Mouse (Mus musculus) kidney, embryonic 14.5 days (tissue): Measurements from ENCODE around the gene Bnc1. TPM values are rescaled to one million over a fixed set of nuclear protein-coding genes. Genes with fewer than 3 reads are reported as not detected.

Experiments used
- ATAC-seq: fragments of 200-750 bp; cut with Nextera tagmentation; 2 replicates; pipeline ENCODE4 v1.8.0; 2017; ENCODE audit warnings: moderate number of reproducible peaks, mild to moderate bottlenecking, moderate TSS enrichment, moderate library complexity; ENCODE audit not compliant: low FRiP score, low TSS enrichment
- H3K27ac ChIP-seq: fragments of 300-500 bp; sonication (generic); 2 replicates; pipeline ENCODE4 v1.5.1; 2014; ENCODE audit warnings: low read depth, mild to moderate bottlenecking, low read length, moderate library complexity, mixed read lengths
- H3K27me3 ChIP-seq: fragments of 300-500 bp; sonication (generic); 2 replicates; pipeline ENCODE4 v1.6.1; 2014; ENCODE audit warnings: mild to moderate bottlenecking, low read length; ENCODE audit not compliant: control insufficient read depth, insufficient read depth
- H3K36me3 ChIP-seq: fragments of 300-500 bp; sonication (generic); 2 replicates; pipeline ENCODE4 v1.6.1; 2014; ENCODE audit warnings: low read length, mixed read lengths; ENCODE audit not compliant: control insufficient read depth, insufficient read depth
- H3K4me1 ChIP-seq: fragments of 300-500 bp; sonication (generic); 2 replicates; pipeline ENCODE4 v1.6.1; 2014; ENCODE audit warnings: low read length, mixed read lengths; ENCODE audit not compliant: control insufficient read depth, insufficient read depth
- H3K4me2 ChIP-seq: fragments of 300-500 bp; sonication (generic); replicated peaks from 2 replicates; pipeline ENCODE4 v1.6.1; 2014; ENCODE audit warnings: low read depth, mild to moderate bottlenecking, low read length
- H3K4me3 ChIP-seq: fragments of 300-500 bp; sonication (generic); 2 replicates; pipeline ENCODE4 v1.5.1; 2014; ENCODE audit warnings: mild to moderate bottlenecking, low read length
- H3K9ac ChIP-seq: fragments of 300-500 bp; sonication (generic); 2 replicates; pipeline ENCODE4 v1.6.1; 2014; ENCODE audit warnings: low read depth, mild to moderate bottlenecking, low read length, moderate library complexity
- H3K9me3 ChIP-seq: fragments of 300-500 bp; sonication (generic); 2 replicates; pipeline ENCODE4 v1.6.1; 2016; ENCODE audit warnings: low read length; ENCODE audit not compliant: control insufficient read depth
- WGBS: fragments of 180-500 bp; shearing (Covaris S2); extraction: QIAGEN DNeasy Blood & Tissue Kit; methylation state at CpG from one replicate; pipeline ENCODE4 v1.1.7; 2014; 5-methylcytosine and 5-hydroxymethylcytosine counted together
- polyA plus RNA-seq: library from polyadenylated mRNA; unstranded; fragments of >200 nt; fragmentation: Nextera tagmentation; extraction: Ambion mirVana; gene quantifications from 2 replicates; pipeline ENCODE4 v1.2.1, GENCODE M21; 2014

Bnc1 gene
- polyA plus RNA-seq, 1 experiment from 2014 or later = 0.08 TPM

DNA sequence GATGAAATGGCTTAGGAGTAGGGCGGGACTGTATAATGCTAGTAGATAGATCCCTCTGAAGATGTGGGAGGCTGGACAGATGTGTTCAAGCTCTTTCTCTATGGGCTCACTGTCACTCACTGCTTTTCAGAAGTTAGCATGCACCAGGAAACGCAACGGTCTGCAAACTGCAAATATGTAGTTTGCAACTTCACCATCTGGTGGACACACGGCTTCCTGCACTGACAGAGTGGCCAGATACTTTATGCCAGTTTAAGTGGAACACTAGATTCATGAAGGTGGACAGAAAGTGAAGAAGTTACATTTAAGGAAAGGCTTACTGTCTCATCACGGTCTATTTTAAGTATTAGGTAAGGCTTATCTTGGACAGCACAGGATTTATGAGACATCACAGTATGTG is 25.9 kb downstream of the Bnc1 start:
- Histone ChIP-seq H3K4me2 (no peak overlapping the region), H3K27me3 (no peaks in the 10 kb centered on the region), H3K4me1 (no peaks in the 10 kb centered on the region), H3K9me3 (no peaks in the 10 kb centered on the region), H3K27ac (no peak overlapping the region), H3K9ac (no peak overlapping the region), H3K4me3 (no peak overlapping the region), H3K36me3 (no peaks in the 10 kb centered on the region)
- no peak for ATAC-seq
- WGBS = 87% methylated on average over 5 of the region's 5 CpGs

DNA sequence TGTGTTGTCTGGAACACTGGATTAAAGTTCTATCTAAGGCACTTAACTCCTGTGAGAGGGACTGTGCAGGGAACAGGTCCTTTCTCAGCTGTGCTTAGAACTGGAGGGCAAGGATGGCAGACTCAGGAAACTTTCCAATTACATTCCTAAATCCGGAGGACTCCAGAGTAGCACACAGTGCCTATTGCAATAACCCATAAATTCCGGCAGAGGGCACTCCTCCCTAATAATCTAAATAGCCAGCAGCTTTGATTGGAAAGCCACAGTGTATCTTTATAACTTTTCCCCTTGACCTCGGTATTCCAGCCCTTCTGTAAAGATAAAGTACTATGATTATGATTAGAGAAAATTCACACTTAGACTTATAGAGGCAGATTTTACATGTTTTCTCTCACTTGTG is 32.4 kb downstream of the Bnc1 start:
- H3K4me1 ChIP-seq = no peaks in the 10 kb centered on the region
- no peaks in the 10 kb centered on the region for H3K36me3 ChIP-seq
- 0 out of 2 replicates have a peak, but pooled peaks cover 5% of the 10 kb centered on the region for H3K27me3 ChIP-seq
- 3% methylated on average over 3 of the region's 3 CpGs for WGBS
- no peak for ATAC-seq
- H3K4me2 ChIP-seq = no peak overlapping the region
- no peak overlapping the region for H3K9ac ChIP-seq
- no peak overlapping the region for H3K4me3 ChIP-seq
- H3K27ac ChIP-seq = no peak overlapping the region
- no peaks in the 10 kb centered on the region for H3K9me3 ChIP-seq

DNA sequence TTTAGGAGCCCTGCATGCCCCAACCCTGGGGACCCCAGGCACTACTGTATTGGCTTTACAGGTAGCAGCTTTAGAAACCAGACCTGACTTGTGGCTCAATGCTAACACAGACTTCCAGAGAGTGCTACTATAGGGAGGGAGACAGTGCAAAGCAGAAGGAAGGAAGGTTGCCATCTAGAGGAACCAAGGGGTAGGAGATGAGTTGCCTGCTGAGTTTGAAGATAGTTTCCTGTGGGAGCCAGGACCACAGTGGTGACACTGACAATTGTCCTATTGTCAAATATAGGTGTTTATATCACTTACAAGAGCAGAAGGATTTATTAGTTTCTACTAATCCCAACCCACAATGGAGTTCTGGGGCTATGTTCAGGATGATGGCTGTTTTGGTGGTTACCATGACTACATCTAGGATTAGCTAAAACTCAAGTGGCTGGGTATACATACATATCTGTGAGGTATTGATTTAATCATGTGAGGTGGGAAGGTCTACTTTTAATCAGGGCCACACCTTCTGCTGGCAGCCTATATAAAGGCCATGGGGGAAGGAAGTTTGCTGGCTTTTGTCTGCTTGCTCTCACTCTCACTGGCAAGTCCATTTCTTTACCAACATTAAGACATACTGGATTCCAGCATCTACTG is 37.8 kb downstream of the Bnc1 start:
- ATAC-seq = no peak
- no peak overlapping the region for H3K4me2 ChIP-seq
- H3K27ac ChIP-seq = no peak overlapping the region
- H3K4me3 ChIP-seq = no peak overlapping the region
- H3K4me1 ChIP-seq = no peaks in the 10 kb centered on the region
- H3K36me3 ChIP-seq = no peaks in the 10 kb centered on the region
- H3K9me3 ChIP-seq = no peaks in the 10 kb centered on the region
- H3K27me3 ChIP-seq = 0 out of 2 replicates have a peak, but pooled peaks cover 5% of the 10 kb centered on the region
- no peak overlapping the region for H3K9ac ChIP-seq

DNA sequence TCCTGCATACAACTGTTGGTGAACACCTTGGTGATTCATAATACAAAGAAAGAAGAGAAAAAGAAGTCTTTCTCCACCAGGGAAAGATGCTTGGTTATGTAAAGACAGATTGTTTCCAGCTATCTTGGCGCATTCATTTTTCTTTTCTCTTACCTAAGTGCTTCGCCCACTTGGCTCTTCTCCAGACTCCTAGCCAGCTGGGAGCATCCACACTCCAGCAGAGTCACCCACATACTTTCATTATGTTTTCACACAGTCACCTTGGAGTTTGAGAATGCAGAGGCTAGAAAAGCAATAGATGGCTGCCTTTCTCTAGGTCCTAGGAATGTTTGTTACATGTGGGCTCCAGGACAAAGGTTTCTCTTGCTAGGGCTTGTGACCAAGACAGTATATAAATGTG is 41.6 kb downstream of the Bnc1 start:
- no peak overlapping the region for H3K4me3 ChIP-seq
- no peak for ATAC-seq

DNA sequence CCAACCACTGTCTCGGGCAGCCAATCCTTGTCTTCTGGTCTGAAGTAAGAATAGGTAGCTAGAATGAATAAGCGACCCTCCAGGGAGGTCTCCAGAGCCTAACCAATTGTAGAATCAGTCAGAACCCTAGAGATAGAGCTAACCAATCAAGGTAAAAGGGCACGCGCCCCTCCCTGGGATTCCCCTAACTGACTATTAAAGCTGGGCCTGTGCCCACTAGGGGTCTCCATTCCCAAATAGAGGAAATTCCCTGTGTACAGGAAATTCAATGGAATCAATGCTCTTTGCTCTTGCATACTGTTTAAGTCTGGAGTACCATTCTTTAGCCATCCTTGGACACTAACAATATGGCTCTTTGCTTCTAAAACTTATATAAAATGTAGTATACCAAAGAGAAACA is 46.7 kb downstream of the Bnc1 start:
- H3K9ac ChIP-seq = no peak overlapping the region
- no peaks in the 10 kb centered on the region for H3K36me3 ChIP-seq
- ATAC-seq = no peak
- H3K27ac ChIP-seq = no peak overlapping the region
- no peaks in the 10 kb centered on the region for H3K9me3 ChIP-seq
- 23% methylated on average over 4 of the region's 4 CpGs for WGBS
- no peak overlapping the region for H3K4me2 ChIP-seq
- H3K4me1 ChIP-seq = no peaks in the 10 kb centered on the region
- H3K27me3 ChIP-seq = no peaks in the 10 kb centered on the region
- no peak overlapping the region for H3K4me3 ChIP-seq

More for the DNA sequence above, 41.6 kb downstream of the Bnc1 start:
- H3K36me3 ChIP-seq = no peaks in the 10 kb centered on the region
- H3K9ac ChIP-seq = no peak overlapping the region
- no peaks in the 10 kb centered on the region for H3K4me1 ChIP-seq
- no peak overlapping the region for H3K4me2 ChIP-seq
- H3K27ac ChIP-seq = no peak overlapping the region
- 90% methylated on average over 2 of the region's 2 CpGs for WGBS
- H3K9me3 ChIP-seq = no peaks in the 10 kb centered on the region
- no peaks in the 10 kb centered on the region for H3K27me3 ChIP-seq

DNA sequence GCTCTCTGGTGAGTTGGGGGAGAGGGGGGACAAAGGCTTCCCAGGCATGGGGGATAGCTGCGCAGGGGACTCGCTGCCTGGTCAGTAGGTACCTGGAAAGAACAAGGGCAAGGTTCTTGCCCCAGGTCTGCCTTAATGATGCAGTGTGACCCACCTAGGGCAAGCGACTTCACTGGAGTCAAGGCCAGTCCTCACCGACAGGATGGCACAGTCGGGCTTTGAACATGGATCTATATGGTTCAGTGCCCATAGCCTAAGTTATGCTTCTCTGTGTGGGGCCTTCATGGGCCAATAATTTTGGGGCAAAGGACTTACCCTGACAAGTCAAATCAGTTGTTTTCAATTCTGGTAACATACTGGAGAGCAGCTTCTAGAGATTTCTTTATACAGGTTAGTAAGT is 57.3 kb downstream of the Bnc1 start:
- no peaks in the 10 kb centered on the region for H3K36me3 ChIP-seq
- H3K4me3 ChIP-seq = peak overlapping the region; percentile 88
- ATAC-seq = no peak
- no peak overlapping the region for H3K27ac ChIP-seq
- H3K9me3 ChIP-seq = no peaks in the 10 kb centered on the region
- peak overlapping the region; percentile 93 for H3K9ac ChIP-seq
- no peaks in the 10 kb centered on the region for H3K27me3 ChIP-seq
- 0 out of 2 replicates have a peak, but pooled peaks cover 4% of the 10 kb centered on the region for H3K4me1 ChIP-seq
- 3% methylated on average over 5 of the region's 5 CpGs for WGBS
- peak overlapping the region; percentile 84 for H3K4me2 ChIP-seq

DNA sequence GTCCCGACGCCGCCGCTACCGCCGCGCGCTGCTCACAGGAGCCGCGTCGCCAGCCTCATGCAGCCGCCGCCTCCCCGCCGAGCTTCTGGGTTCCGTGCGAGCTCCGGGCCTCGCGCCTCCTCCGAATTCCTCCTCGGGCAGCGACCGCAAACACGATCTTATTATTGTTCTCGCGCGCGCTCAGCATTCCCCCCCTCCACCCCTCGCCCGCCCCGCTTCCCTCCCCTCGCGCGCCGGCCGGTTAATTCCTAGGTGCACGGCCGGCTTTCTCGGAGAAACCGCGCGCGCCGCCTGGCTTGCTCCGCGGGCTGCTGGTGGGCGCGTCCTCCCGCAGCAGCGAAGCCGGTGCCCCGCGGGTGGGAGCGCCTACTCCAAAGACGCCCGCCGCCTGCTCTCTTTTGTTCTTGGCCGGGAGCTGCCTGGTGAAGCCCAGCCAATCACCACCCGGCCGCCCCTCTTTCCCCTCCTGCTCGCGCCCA is 57.8 kb downstream of the Bnc1 start, which contains the start of gene Hdgfl3:
Gene Hdgfl3, minus strand, starts transcription at position 207 of the 479 bp plus-strand sequence.
- Histone ChIP-seq H3K27me3 (no peaks in the 10 kb centered on the region), H3K4me2 (peak within 1 kb of the TSS; percentile 84), H3K36me3 (no peaks in the 10 kb centered on the region), H3K4me1 (0 out of 2 replicates have a peak, but pooled peaks cover 4% of the 10 kb centered on the region), H3K27ac (peak within 1 kb of the TSS; percentile 83), H3K9ac (peak within 1 kb of the TSS; percentile 93), H3K9me3 (no peaks in the 10 kb centered on the region), H3K4me3 (peak within 1 kb of the TSS; percentile 88)
- WGBS = under 1% methylated on average over 51 of the region's 63 CpGs
- peak; percentile 86 for ATAC-seq

DNA sequence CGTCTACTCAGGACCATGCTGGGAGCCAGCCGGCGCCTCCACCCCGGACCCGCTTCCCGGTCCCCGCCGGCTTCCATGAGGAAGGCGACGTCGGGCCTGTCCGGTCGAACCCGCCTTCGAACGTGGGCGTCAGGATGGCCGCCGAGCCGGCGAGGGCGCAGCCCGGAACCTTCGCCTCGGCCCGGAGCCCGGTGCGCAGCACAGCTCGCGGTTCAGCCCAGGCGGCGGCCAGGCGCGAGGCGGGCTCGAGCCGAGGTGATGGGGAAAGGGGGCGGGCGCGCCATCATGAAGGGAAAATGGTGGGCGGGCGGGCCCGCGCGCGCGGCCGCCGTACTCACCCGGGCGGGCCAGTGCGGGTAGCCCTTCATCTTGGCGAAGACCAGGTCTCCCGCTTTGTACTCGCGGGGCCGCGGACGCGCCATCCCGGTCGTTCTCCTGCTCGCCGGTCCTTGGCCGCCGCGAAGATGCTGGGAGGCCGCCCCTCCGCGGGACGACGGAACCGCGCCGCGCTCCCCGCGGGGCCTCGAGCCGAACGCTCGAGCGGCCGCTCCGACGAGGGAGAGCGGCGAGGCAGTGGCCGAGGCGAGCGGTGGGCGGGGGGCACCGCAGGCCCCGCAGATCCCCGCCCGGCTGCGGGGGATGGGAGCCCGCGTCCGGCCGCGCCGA is 58.4 kb downstream of the Bnc1 start:
- WGBS = under 1% methylated on average over 99 of the region's 103 CpGs
- peak overlapping the region; percentile 84 for H3K4me2 ChIP-seq
- H3K4me3 ChIP-seq = peak overlapping the region; percentile 88
- H3K36me3 ChIP-seq = no peaks in the 10 kb centered on the region
- no peaks in the 10 kb centered on the region for H3K9me3 ChIP-seq
- 0 out of 2 replicates have a peak, but pooled peaks cover 4% of the 10 kb centered on the region for H3K4me1 ChIP-seq
- peak overlapping the region; percentile 93 for H3K9ac ChIP-seq
- H3K27me3 ChIP-seq = no peaks in the 10 kb centered on the region
- peak; percentile 75 for ATAC-seq
- peak overlapping the region; percentile 83 for H3K27ac ChIP-seq

DNA sequence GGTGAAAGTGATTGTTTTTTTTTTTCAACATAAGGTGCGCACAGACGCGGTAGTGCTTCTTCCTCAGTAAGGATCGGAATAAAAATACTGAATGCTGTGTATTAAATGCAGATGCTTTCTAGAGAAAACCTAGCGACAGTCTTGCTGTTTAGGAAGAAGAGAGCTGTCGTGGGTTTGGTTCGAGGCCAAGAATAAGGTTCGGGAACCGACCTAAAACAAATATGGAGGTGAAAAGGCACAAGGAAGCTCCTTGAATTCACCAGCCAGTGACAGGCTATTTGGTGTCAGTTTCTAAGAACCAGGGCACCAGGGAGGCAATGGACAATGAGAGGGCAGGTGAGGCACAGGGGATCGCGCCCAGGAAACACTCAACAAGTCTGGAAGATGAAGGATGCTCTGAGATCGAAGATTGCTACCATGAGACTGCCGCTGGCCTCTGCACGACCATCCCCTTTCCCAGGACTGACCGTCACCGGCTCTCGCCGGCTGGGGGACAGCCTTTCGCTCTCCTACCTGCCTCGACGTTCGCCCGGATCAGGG is 59.0 kb downstream of the Bnc1 start:
- 5% methylated on average over 22 of the region's 23 CpGs for WGBS
- no peak for ATAC-seq

More for the DNA sequence above, 59.0 kb downstream of the Bnc1 start:
- Histone ChIP-seq H3K4me1 (0 out of 2 replicates have a peak, but pooled peaks cover 4% of the 10 kb centered on the region), H3K4me2 (peak overlapping the region; percentile 84), H3K9ac (peak overlapping the region; percentile 93), H3K9me3 (no peaks in the 10 kb centered on the region), H3K36me3 (no peaks in the 10 kb centered on the region), H3K4me3 (peak overlapping the region; percentile 88), H3K27ac (peak overlapping the region; percentile 83; the same call in 1 of the 2 replicates), H3K27me3 (no peaks in the 10 kb centered on the region)
